Mouse (Mus musculus): Measurements from ENCODE around the gene Fam20a.

- TF ChIP-seq CTCF (IDR thresholded peaks at IDR 0.05; ENCODE audit: low read depth, low read length): no peak
- TF ChIP-seq POLR2A (IDR thresholded peaks at IDR 0.05; ENCODE audit: extremely low read depth, insufficient read depth, low read length): no peak
Observed at GRCm38 (mm10) chr11:109714341-109715247, 7.5 kb downstream of the Fam20a start.

Data from liver, adult 2 months (tissue).